Mouse (Mus musculus): ENCODE data around the gene Men1. TPM values are rescaled to one million over a fixed set of nuclear protein-coding genes. Genes with fewer than 3 reads are reported as not detected.

Gene Men1
- polyA plus RNA-seq, 1 experiment from 2014 or later: 49.7 TPM

DNA sequence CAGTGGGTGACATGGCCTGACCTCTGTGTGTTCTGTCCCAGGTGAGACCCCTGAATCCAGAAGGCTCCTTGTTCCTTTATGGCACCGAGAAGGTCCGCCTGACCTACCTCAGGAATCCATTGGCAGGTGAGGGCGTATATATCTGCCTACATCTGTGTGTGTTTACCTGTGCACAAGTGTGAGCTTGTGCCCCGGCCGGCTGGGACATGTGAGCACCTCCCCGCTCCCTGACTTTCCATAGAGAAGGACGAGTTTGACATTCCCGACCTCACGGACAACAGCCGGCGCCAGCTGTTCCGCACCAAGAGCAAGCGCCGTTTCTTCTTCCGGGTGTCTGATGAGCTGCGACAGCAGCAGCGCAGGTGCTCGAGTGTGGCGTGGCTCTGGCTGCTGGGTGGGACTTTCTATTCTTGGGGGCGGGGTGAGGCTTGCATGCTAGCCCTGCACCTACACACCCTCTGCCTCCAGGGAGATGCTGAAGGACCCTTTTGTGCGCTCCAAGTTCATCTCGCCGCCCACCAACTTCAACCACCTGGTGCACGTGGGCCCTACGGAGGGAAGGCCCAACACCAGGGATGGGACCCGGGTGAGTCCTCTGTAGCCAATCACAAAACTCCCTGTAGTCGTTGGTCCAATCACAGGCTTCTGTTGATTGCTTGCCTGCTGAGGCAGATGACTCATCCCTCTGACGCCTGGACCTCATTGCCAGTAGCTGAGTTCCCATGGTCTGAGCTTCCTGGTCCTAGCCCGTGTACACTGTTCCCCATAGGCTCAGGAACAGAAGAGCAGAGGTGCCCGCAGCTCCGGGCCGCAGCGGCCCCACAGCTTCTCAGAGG lies 12.8 kb upstream of the Men1 start:
- Histone ChIP-seq H3K4me3 (ENCODE audit: low read depth, low read length) (no peak overlapping the region), H3K4me2 (ENCODE audit: low read depth, low read length) (no peak overlapping the region), H3K27ac (replicated peaks; ENCODE audit: low read depth, low read length) (no peak overlapping the region), H3K9me3 (replicated peaks; ENCODE audit: control insufficient read depth, low read length) (no peaks in the 10 kb centered on the region), H3K27me3 (ENCODE audit: control insufficient read depth, insufficient read depth, low read length) (no peaks in the 10 kb centered on the region), H3K4me1 (ENCODE audit: control insufficient read depth, insufficient read depth, low read length) (no peaks in the 10 kb centered on the region), H3K36me3 (replicated peaks; ENCODE audit: control insufficient read depth, insufficient read depth, low read depth, low read length) (no peaks in the 10 kb centered on the region), H3K9ac (replicated peaks; ENCODE audit: low read length) (no peak overlapping the region)
- no peak for DNase-seq (ENCODE audit: low spot score)
- 84% methylated on average over 33 of the region's 33 CpGs for WGBS
- no peak for ATAC-seq (replicated peaks; ENCODE audit: insufficient number of reproducible peaks, low FRiP score, low TSS enrichment, low read depth)

DNA sequence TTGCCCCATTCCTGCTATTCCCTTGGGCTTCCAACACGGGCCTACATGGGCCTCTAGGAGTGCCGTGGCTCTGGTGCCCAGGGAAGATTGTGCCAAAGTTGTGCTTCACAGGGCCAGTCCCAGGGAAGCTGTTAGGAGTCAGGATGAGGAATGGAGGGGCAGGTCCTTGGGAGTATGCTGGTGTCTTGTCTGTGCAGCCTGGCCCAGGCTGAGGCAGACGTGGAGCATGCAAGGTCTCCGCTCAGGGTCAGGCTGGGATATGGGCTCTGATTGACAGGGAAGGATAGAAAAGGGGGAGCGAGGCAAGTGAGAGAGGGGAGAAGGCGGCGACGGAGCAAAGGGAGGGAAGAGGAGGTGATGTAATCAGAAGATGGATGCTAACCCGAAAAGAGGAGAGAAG lies 10.0 kb upstream of the Men1 start:
- Histone ChIP-seq H3K27ac (replicated peaks; ENCODE audit: low read depth, low read length) (no peak overlapping the region), H3K4me3 (ENCODE audit: low read depth, low read length) (no peak overlapping the region), H3K27me3 (ENCODE audit: control insufficient read depth, insufficient read depth, low read length) (no peaks in the 10 kb centered on the region), H3K4me1 (ENCODE audit: control insufficient read depth, insufficient read depth, low read length) (no peaks in the 10 kb centered on the region), H3K36me3 (replicated peaks; ENCODE audit: control insufficient read depth, insufficient read depth, low read depth, low read length) (no peaks in the 10 kb centered on the region), H3K9ac (replicated peaks; ENCODE audit: low read length) (no peak overlapping the region), H3K9me3 (replicated peaks; ENCODE audit: control insufficient read depth, low read length) (no peaks in the 10 kb centered on the region), H3K4me2 (ENCODE audit: low read depth, low read length) (no peak overlapping the region)
- DNase-seq (ENCODE audit: low spot score) (no peak), ATAC-seq (replicated peaks; ENCODE audit: insufficient number of reproducible peaks, low FRiP score, low TSS enrichment, low read depth) (no peak)
- WGBS: 87% methylated on average over 9 of the region's 9 CpGs

DNA sequence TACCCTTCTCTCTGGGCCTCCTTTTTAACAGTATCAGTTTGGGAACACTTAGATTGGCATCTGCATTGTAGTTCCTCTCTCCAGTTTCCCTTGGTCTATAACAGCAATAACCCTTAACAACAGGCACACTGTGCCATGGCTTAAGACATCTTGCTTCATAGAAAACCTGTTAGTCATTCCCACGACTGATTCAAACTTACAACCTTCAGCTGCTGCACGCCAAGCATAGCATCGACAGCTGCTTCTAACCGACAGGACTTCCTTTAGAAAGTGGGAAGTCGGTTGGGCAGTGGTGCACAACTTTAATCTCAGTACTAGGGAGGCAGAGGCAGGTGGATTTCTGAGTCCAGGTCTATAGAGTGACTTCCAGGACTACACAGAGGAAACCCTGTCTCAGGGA lies 3.6 kb upstream of the Men1 start:
- 63% methylated on average over 5 of the region's 5 CpGs for WGBS
- H3K4me2 ChIP-seq (ENCODE audit: low read depth, low read length): no peak overlapping the region

DNA sequence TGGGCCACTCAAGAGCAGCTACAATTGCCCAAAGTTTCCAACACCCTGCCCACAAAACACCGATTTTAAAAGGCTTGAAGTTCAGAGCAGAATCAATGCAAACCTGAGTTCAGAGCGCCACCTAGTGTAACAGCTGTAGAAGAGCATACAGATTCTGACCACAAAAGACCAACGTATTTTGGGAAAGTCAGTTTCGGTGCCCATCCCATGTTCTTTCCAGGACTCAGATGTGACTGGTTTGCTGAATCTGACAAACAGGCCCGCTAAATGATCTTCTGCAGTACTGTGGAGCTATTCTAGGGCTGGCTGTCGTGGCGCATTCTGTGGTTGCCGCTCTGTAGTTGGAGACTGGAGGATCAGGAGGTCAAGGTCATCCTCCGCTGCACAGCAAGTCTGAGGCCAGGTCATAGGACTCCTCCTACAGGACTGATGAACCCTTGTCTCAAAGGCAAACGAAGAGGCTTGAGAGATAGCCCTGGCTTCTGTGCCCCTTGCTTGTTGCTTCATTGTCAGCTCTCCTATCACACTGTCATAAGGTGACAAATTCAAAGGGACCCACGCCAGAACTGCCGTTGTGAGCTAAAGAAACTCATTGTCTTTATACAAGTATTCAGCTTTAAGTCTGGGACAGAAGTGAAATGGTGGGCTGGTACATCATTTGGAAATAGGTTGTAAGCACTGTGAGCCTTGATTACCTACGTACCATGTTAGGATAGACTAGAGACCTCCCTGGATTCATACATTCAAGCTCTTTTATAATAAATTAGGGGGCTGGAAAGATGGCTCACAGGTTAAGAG lies 2.9 kb upstream of the Men1 start:
- H3K9me3 ChIP-seq (replicated peaks; ENCODE audit: control insufficient read depth, low read length): no peaks in the 10 kb centered on the region
- H3K27ac ChIP-seq (replicated peaks; ENCODE audit: low read depth, low read length): no peak overlapping the region

More for the DNA sequence above, 3.6 kb upstream of the Men1 start:
- ATAC-seq (replicated peaks; ENCODE audit: insufficient number of reproducible peaks, low FRiP score, low TSS enrichment, low read depth) (no peak), DNase-seq (ENCODE audit: low spot score) (no peak)
- Histone ChIP-seq H3K27ac (replicated peaks; ENCODE audit: low read depth, low read length) (no peak overlapping the region), H3K27me3 (ENCODE audit: control insufficient read depth, insufficient read depth, low read length) (no peaks in the 10 kb centered on the region), H3K9ac (replicated peaks; ENCODE audit: low read length) (no peak overlapping the region), H3K4me1 (ENCODE audit: control insufficient read depth, insufficient read depth, low read length) (no peaks in the 10 kb centered on the region), H3K36me3 (replicated peaks; ENCODE audit: control insufficient read depth, insufficient read depth, low read depth, low read length) (no peaks in the 10 kb centered on the region), H3K4me3 (ENCODE audit: low read depth, low read length) (no peak overlapping the region), H3K9me3 (replicated peaks; ENCODE audit: control insufficient read depth, low read length) (no peaks in the 10 kb centered on the region)

DNA sequence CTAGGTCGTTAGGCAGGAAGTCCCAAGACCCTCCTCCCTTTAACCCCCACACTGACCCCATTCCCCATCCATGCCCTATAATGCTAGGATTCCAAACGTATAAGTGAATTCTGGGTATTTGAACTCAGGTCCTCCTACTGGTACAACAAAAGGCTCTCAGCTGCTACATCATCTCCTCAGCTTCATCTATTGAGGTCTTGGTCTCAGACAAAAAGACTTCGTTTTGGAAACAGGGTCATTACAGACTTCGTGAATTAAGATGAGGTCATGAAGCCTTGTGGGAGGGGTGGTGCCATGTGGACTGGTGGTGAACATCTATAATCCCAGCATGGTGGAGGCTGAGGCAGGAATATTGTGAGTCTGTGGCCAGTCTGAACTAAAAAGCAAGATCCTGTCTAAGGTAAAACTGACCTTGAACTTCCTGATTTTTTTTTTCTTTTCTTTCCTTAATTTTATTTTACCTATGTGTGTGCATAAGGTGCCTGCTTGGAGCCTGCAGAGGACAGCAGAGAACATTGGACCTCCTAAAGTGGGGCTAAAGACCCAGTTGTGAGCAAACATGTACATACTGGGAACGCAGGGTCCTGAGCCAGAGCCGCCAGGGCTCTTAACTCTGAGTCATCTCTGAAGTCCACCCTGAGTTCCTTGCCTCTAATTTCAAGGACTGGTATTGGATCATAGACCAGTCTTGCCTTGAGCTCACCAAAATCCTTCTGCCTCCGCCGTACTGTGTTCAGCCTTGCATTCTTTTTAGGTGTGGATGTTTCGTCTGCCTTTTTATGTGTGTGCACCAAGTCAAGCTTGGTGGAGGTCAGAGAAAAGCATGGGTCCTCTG lies 801 bp upstream of the Men1 start:
- Histone ChIP-seq H3K36me3 (replicated peaks; ENCODE audit: control insufficient read depth, insufficient read depth, low read depth, low read length) (no peaks in the 10 kb centered on the region; the same call in 1 of the 2 replicates), H3K4me2 (ENCODE audit: low read depth, low read length) (peak overlapping the region; percentile 27), H3K9me3 (replicated peaks; ENCODE audit: control insufficient read depth, low read length) (no peaks in the 10 kb centered on the region), H3K9ac (replicated peaks; ENCODE audit: low read length) (peak overlapping the region; percentile 32; the same call in 1 of the 2 replicates), H3K4me1 (ENCODE audit: control insufficient read depth, insufficient read depth, low read length) (peaks cover 4% of the 10 kb centered on the region), H3K4me3 (ENCODE audit: low read depth, low read length) (0 out of 2 replicates have a peak overlapping the region, but pooled peaks have one; percentile 84), H3K27me3 (ENCODE audit: control insufficient read depth, insufficient read depth, low read length) (no peaks in the 10 kb centered on the region), H3K27ac (replicated peaks; ENCODE audit: low read depth, low read length) (peak overlapping the region; percentile 43; the same call in 1 of the 2 replicates)
- ATAC-seq (replicated peaks; ENCODE audit: insufficient number of reproducible peaks, low FRiP score, low TSS enrichment, low read depth): 0 out of 2 replicates have a peak, but pooled peaks have one; percentile 1
- no peak for DNase-seq (ENCODE audit: low spot score)
- WGBS: 66% methylated on average over 9 of the region's 9 CpGs

More for the DNA sequence above, 2.9 kb upstream of the Men1 start:
- H3K9ac ChIP-seq (replicated peaks; ENCODE audit: low read length): peak overlapping the region; percentile 44; the same call in 1 of the 2 replicates
- H3K36me3 ChIP-seq (replicated peaks; ENCODE audit: control insufficient read depth, insufficient read depth, low read depth, low read length): no peaks in the 10 kb centered on the region
- H3K4me1 ChIP-seq (ENCODE audit: control insufficient read depth, insufficient read depth, low read length): peaks cover 4% of the 10 kb centered on the region
- DNase-seq (ENCODE audit: low spot score) (peak; percentile 86), ATAC-seq (replicated peaks; ENCODE audit: insufficient number of reproducible peaks, low FRiP score, low TSS enrichment, low read depth) (no peak)
- H3K4me2 ChIP-seq (ENCODE audit: low read depth, low read length): 0 out of 2 replicates have a peak overlapping the region, but pooled peaks have one; percentile 26
- no peaks in the 10 kb centered on the region for H3K27me3 ChIP-seq (ENCODE audit: control insufficient read depth, insufficient read depth, low read length)
- H3K4me3 ChIP-seq (ENCODE audit: low read depth, low read length): no peak overlapping the region
- WGBS: 24% methylated on average over 13 of the region's 13 CpGs

DNA sequence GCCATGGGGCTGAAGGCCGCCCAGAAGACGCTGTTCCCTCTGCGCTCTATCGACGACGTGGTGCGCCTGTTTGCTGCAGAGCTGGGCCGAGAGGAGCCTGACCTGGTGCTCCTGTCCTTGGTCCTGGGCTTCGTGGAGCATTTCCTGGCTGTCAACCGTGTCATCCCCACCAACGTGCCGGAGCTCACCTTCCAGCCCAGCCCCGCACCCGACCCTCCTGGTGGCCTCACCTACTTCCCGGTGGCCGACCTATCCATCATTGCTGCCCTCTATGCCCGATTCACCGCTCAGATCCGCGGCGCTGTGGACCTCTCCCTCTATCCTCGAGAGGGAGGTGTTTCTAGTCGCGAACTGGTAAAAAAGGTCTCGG lies 664 bp downstream of the Men1 start:
- ATAC-seq (replicated peaks; ENCODE audit: insufficient number of reproducible peaks, low FRiP score, low TSS enrichment, low read depth): peak; percentile 4
- Histone ChIP-seq H3K27ac (replicated peaks; ENCODE audit: low read depth, low read length) (no peak overlapping the region), H3K9ac (replicated peaks; ENCODE audit: low read length) (peak overlapping the region; percentile 76), H3K36me3 (replicated peaks; ENCODE audit: control insufficient read depth, insufficient read depth, low read depth, low read length) (peaks cover 7% of the 10 kb centered on the region), H3K27me3 (ENCODE audit: control insufficient read depth, insufficient read depth, low read length) (no peaks in the 10 kb centered on the region), H3K9me3 (replicated peaks; ENCODE audit: control insufficient read depth, low read length) (no peaks in the 10 kb centered on the region), H3K4me2 (ENCODE audit: low read depth, low read length) (peak overlapping the region; percentile 90), H3K4me1 (ENCODE audit: control insufficient read depth, insufficient read depth, low read length) (peaks cover 8% of the 10 kb centered on the region), H3K4me3 (ENCODE audit: low read depth, low read length) (peak overlapping the region; percentile 84)
- under 1% methylated on average over 25 of the region's 25 CpGs for WGBS
- no peak for DNase-seq (ENCODE audit: low spot score)

DNA sequence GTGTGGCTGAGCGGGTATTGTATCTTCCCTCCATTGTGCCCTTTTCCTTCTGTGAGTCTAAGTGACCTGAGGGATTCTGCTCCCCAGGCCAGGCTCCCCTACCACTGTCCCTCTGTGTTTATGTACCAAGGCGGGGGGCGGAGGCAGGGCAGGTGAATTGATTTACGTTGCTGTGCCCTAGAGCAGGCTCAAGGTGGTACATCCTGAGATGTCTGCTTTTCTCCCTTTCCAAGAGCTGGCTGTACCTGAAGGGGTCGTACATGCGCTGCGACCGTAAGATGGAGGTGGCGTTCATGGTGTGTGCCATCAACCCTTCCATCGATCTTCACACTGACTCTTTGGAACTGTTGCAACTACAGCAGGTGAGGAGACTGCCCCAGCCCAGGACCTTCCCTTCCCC lies 2.1 kb downstream of the Men1 start:
- Histone ChIP-seq H3K4me2 (ENCODE audit: low read depth, low read length) (peak overlapping the region; percentile 90), H3K27ac (replicated peaks; ENCODE audit: low read depth, low read length) (no peak overlapping the region), H3K4me3 (ENCODE audit: low read depth, low read length) (no peak overlapping the region; the same call in 1 of the 2 replicates), H3K36me3 (replicated peaks; ENCODE audit: control insufficient read depth, insufficient read depth, low read depth, low read length) (peaks cover 7% of the 10 kb centered on the region), H3K4me1 (ENCODE audit: control insufficient read depth, insufficient read depth, low read length) (peaks cover 9% of the 10 kb centered on the region), H3K9me3 (replicated peaks; ENCODE audit: control insufficient read depth, low read length) (no peaks in the 10 kb centered on the region), H3K27me3 (ENCODE audit: control insufficient read depth, insufficient read depth, low read length) (no peaks in the 10 kb centered on the region), H3K9ac (replicated peaks; ENCODE audit: low read length) (no peak overlapping the region)
- ATAC-seq (replicated peaks; ENCODE audit: insufficient number of reproducible peaks, low FRiP score, low TSS enrichment, low read depth) (no peak), DNase-seq (ENCODE audit: low spot score) (no peak)
- 91% methylated on average over 10 of the region's 10 CpGs for WGBS
